ENCODE assay signal across 20 mouse cellular contexts in the genomic region with DNA sequence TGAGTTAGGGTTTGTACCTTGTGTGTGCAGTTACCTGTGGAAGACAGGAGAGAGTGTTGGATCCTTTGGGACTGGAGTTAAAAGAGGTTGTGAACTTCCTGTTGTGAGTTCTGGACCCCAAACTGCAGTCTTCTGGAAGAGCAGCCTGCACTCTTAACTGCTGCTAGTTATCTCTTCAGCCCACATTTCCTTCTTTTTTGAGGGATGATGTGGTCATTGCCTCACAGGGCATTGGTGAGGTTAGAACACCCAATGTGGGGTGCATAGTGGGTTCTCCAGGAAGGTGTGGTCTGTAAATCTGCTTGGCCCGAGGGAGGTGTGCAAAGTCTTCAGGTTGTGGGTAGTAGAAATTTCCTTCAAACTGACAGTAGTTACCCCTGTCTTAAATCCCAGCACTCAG. TPM values are rescaled to one million over a fixed set of nuclear protein-coding genes. Genes with fewer than 3 reads are reported as not detected.
"Had no signal": no experiment of that assay in that cellular context is flagged by ENCODE, and none has a peak within 500 bp of the region (broad histone marks: within the 10 kb centered on the region; RNA-seq: fewer than 3 reads in every experiment).

No protein-coding gene starts in this region.

- H3K9ac ChIP-seq: intestine, embryonic 15.5 days; kidney, embryonic 15.5 days; limb, embryonic 13.5 days; lung, embryonic 15.5 days; midbrain, embryonic 12.5 days; midbrain, embryonic 15.5 days; neural tube, embryonic 12.5 days; neural tube, embryonic 15.5 days had no signal

- DNase-seq: kidney, adult 11 months; kidney, adult 8-10 months; layer of hippocampus, adult 9-11 months; lung, adult 18-20 months; thymus, adult 2 months; thymus, postnatal 14 days; thymus, postnatal 4 days had no signal

- H3K27ac ChIP-seq: intestine, embryonic 15.5 days; kidney, embryonic 15.5 days; limb, embryonic 13.5 days; lung, embryonic 15.5 days; midbrain, embryonic 12.5 days; midbrain, embryonic 15.5 days; neural tube, embryonic 12.5 days; neural tube, embryonic 15.5 days; stomach, postnatal 0 days had no signal

- ATAC-seq: intestine, embryonic 15.5 days; midbrain, embryonic 15.5 days had no signal

- H3K4me3 ChIP-seq: intestine, embryonic 15.5 days; kidney, embryonic 15.5 days; limb, embryonic 10.5 days; limb, embryonic 13.5 days; lung, embryonic 15.5 days; midbrain, embryonic 12.5 days; midbrain, embryonic 15.5 days; neural tube, embryonic 12.5 days; neural tube, embryonic 15.5 days had no signal

- H3K9me3 ChIP-seq: intestine, embryonic 15.5 days; kidney, embryonic 15.5 days; limb, embryonic 10.5 days; limb, embryonic 13.5 days; lung, embryonic 15.5 days; midbrain, embryonic 15.5 days; neural tube, embryonic 12.5 days; neural tube, embryonic 15.5 days had no signal

- H3K4me2 ChIP-seq: kidney, embryonic 15.5 days; limb, embryonic 13.5 days; midbrain, embryonic 12.5 days; midbrain, embryonic 15.5 days; neural tube, embryonic 12.5 days; neural tube, embryonic 15.5 days had no signal

- H3K36me3 ChIP-seq: intestine, embryonic 15.5 days; kidney, embryonic 15.5 days; limb, embryonic 10.5 days; limb, embryonic 13.5 days; lung, embryonic 15.5 days; midbrain, embryonic 12.5 days; midbrain, embryonic 15.5 days; neural tube, embryonic 12.5 days; neural tube, embryonic 15.5 days had no signal

RNA-seq across cellular contexts. Expression of gene Gpr3, which starts 32.0 kb away (rescaled TPM):
- total RNA-seq: liver, adult 2 months had no signal
- polyA plus RNA-seq: liver, adult 2 months; small intestine, adult 2 months; stomach, embryonic 14.5 days; thymus, adult 2 months had no signal

RNA-seq across cellular contexts. Expression of gene Cd164l2, which starts 32.4 kb away (rescaled TPM):
- total RNA-seq: liver, adult 2 months had no signal
- polyA plus RNA-seq: liver, adult 2 months had no signal
